Mouse (Mus musculus) liver, embryonic 14.5 days (tissue): ENCODE measurements around the gene Srpk2.

Source experiments
- CTCF ChIP-seq: IDR thresholded peaks from 2 replicates; pipeline ENCODE4 v1.5.1; 2016; ENCODE audit warnings: antibody characterized with exemption, low read depth, control low read depth
- EP300 ChIP-seq: IDR thresholded peaks from 2 replicates; pipeline ENCODE4 v1.6.1; 2016; ENCODE audit warnings: antibody characterized with exemption, low read depth

DNA sequence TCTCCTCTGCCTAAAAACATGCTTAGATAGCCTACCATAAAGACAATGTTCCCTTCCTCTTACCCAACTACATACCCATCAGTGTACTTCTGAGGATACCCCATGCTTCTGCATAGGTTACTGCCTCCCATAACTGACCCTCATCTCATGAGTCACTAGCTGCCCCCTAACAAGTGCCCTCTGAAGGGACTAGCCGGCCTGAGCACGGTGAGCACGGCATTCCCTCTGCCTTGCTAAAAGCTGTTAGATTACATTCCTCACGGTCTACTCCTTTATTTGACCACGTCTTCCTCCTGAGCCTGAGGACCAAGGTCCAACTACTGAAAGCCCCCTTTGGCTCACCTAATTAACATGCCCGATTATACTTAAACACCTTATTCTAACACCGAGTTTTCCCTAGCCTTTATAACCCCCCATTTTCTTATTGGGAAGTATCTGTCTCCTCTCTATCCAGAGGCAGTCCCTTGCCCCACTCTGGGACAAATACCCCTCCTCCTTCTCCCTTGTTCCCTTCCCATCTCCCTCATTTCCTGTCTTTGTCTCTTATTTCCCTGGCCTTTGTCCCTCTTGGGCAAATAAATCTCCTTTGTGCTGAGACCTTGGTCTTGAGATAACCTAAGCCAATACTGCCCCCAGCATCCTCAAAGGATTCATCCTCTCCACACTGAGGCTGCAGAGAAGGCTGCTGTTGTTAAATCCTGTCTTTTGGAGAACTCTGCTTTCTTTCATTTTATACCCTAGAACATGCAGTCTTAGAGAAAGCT lies 128.2 kb downstream of the Srpk2 start:
- TF ChIP-seq CTCF (no peak), EP300 (no peak)
